Mouse (Mus musculus) hindbrain, embryonic 16.5 days (tissue): Measurements from ENCODE around the gene Apoo. TPM values are rescaled to one million over a fixed set of nuclear protein-coding genes. Genes with fewer than 3 reads are reported as not detected.

Experiments
- microRNA-seq: library from miRNA; unstranded; fragments of <30 nt; microRNA quantifications from one replicate; pipeline ENCODE4, GENCODE M21; 2017
- polyA plus RNA-seq: library from polyadenylated mRNA; unstranded; fragments of >200 nt; fragmentation: Nextera tagmentation; extraction: Ambion mirVana; gene quantifications from 2 replicates; pipeline ENCODE4 v1.2.1, GENCODE M21; 2015

Apoo gene
- polyA plus RNA-seq, 1 experiment from 2014 or later = 131 TPM

Small RNA genes within 50 kb of the gene (microRNA-seq; reads per million reads assigned to microRNA genes)
- gene Gm44477 = not detected

Other genes starting within 250 kb of the Apoo start
- gene Zfx, start 243.4 kb upstream of the Apoo start, polyA plus RNA-seq = 18.1 and 19.1 TPM in 2 replicates
- 81.9 and 85.8 TPM in 2 replicates for gene Eif2s3x, start 154.3 kb upstream of the Apoo start, polyA plus RNA-seq
- 9.1 and 9.2 TPM in 2 replicates for gene Klhl15, start 132.5 kb upstream of the Apoo start, polyA plus RNA-seq
- gene Fam90a1b, start 340 bp upstream of the Apoo start, polyA plus RNA-seq = 0.13 and 0.14 TPM in 2 replicates
- 956 and 1,025 TPM in 2 replicates for gene Maged1, start 175.0 kb downstream of the Apoo start, polyA plus RNA-seq